Mouse (Mus musculus) ES-Bruce4 (cell line): Measurements from ENCODE around the gene Sap18.

Source experiments
- CTCF ChIP-seq: IDR thresholded peaks from one replicate; pipeline ENCODE4 v1.8.1; 2011; ENCODE audit warnings: low read depth, low read length
- EP300 ChIP-seq: IDR thresholded peaks from 2 replicates; pipeline ENCODE4 v1.6.1; 2011; ENCODE audit warnings: low read depth, low read length; ENCODE audit not compliant: insufficient read depth
- POLR2A ChIP-seq: IDR thresholded peaks from one replicate; pipeline ENCODE4 v1.8.1; 2011; ENCODE audit warnings: low read length; ENCODE audit not compliant: insufficient read depth

- no peak for TF ChIP-seq EP300
- TF ChIP-seq CTCF: no peak
- no peak for TF ChIP-seq POLR2A
Observed at GRCm38 (mm10) chr14:57758237-57758636, 39.7 kb upstream of the Sap18 start, which contains the start of gene Lats2.
